Mouse (Mus musculus) E14TG2a.4 (cell line): ENCODE results near the gene Rif1.

ENCODE experiments used
- CTCF ChIP-seq: conservative IDR thresholded peaks from 2 replicates; pipeline ENCODE4 v1.5.1; 2014; ENCODE audit warnings: low read length
- POU5F1 ChIP-seq: IDR thresholded peaks from 2 replicates; pipeline ENCODE4 v1.6.1; 2014; ENCODE audit warnings: low read length, borderline replicate concordance

- TF ChIP-seq CTCF (no peak), POU5F1 (no peak)
Measured at GRCm38 (mm10) chr2:52027061-52027460, 45.6 kb upstream of the Rif1 start.
